Mouse (Mus musculus) ES-E14 (cell line): Measurements from ENCODE around the gene Txndc9. TPM values are rescaled to one million over a fixed set of nuclear protein-coding genes. Genes with fewer than 3 reads are reported as not detected.

Source experiments
- DNase-seq: peaks from one replicate; pipeline ENCODE4 v3.0.0-alpha.2; 2013; ENCODE audit warnings: low read depth, low spot score
- H3K27ac ChIP-seq: 2 replicates; pipeline ENCODE4 v1.5.1; 2012; ENCODE audit warnings: low read depth, mild to moderate bottlenecking, low read length, moderate library complexity, mixed read lengths; ENCODE audit not compliant: poor library complexity, insufficient read depth, severe bottlenecking
- H3K36me3 ChIP-seq: 2 replicates; pipeline ENCODE4 v1.6.1; 2012; ENCODE audit warnings: mild to moderate bottlenecking, low read length, moderate library complexity, mixed read lengths; ENCODE audit not compliant: control insufficient read depth, poor library complexity, insufficient read depth, severe bottlenecking
- H3K4me1 ChIP-seq, 2 experiments: fragments of 150-350 bp in 1 of 2; sonication (generic) in 1 of 2; 2 replicates each; pipeline ENCODE4 v1.6.1; 2012; ENCODE audit warnings: low read length in 2 of 2, mild to moderate bottlenecking in 1 of 2, mixed read lengths in 1 of 2; ENCODE audit not compliant: control insufficient read depth in 2 of 2, insufficient read depth in 2 of 2, poor library complexity in 1 of 2
- H3K4me3 ChIP-seq, 2 experiments: fragments of 150-350 bp in 1 of 2; sonication (generic) in 1 of 2; 2 replicates each; pipeline ENCODE4 v1.5.1; 2012; ENCODE audit warnings: low read length in 2 of 2, low read depth in 1 of 2, mild to moderate bottlenecking in 1 of 2, mixed read lengths in 1 of 2; ENCODE audit not compliant: insufficient read depth in 1 of 2, poor library complexity in 1 of 2, severe bottlenecking in 1 of 2
- H3K9ac ChIP-seq: 2 replicates; pipeline ENCODE4 v1.6.1; 2012; ENCODE audit warnings: low read depth, mild to moderate bottlenecking, low read length, mixed read lengths; ENCODE audit not compliant: poor library complexity, insufficient read depth, severe bottlenecking
- H3K9me3 ChIP-seq: fragments of 150-350 bp; sonication (generic); 2 replicates; pipeline ENCODE4 v1.6.1; 2012; ENCODE audit warnings: low read depth, mild to moderate bottlenecking, low read length; ENCODE audit not compliant: control insufficient read depth, insufficient read depth
- CHD2 ChIP-seq: IDR thresholded peaks from 2 replicates; pipeline ENCODE4 v1.6.1; 2014; ENCODE audit warnings: mild to moderate bottlenecking, low read depth, low read length, inconsistent platforms
- HCFC1 ChIP-seq: IDR thresholded peaks from 2 replicates; pipeline ENCODE4 v1.6.1; 2012; ENCODE audit warnings: low read length, inconsistent platforms, borderline replicate concordance; ENCODE audit not compliant: insufficient read depth
- MAFK ChIP-seq: IDR thresholded peaks from 2 replicates; pipeline ENCODE4 v1.6.1; 2014; ENCODE audit warnings: mild to moderate bottlenecking, low read depth, low read length, inconsistent platforms; ENCODE audit not compliant: insufficient read depth
- ZC3H11A ChIP-seq: IDR thresholded peaks from 2 replicates; pipeline ENCODE4 v1.6.1; 2012; ENCODE audit warnings: low read depth, mild to moderate bottlenecking, inconsistent platforms, low read length, borderline replicate concordance
- ZNF384 ChIP-seq: IDR thresholded peaks from 2 replicates; pipeline ENCODE4 v1.6.1; 2012; ENCODE audit warnings: low read depth, low read length, inconsistent platforms
- in situ Hi-C, 2 experiments: fragments of 600-800 bp; cut with MboI; formaldehyde crosslinking; loops; one replicate each; pipeline ENCODE4 v1.15.1; 2025; ENCODE audit warnings: low sequenced_read_pairs in 2 of 2, inconsistent platforms in 1 of 2; ENCODE audit not compliant: unreplicated experiment in 2 of 2
- total RNA-seq: library from RNA; depleted of rRNA; stranded (reverse); fragments of 300-350 nt; gene quantifications from 2 replicates; pipeline ENCODE4 v1.2.3, GENCODE M21; 2012

Gene Txndc9
- total RNA-seq, 1 experiment, result 71.2 TPM

GRCm38 (mm10) chr1:37998371-37999199 is 892 bp upstream of the Txndc9 start:
- DNase-seq, result no peak
- H3K36me3 ChIP-seq, result peaks cover 16% of the 10 kb centered on the region
- peak overlapping the region; percentile 84 to 87 for H3K4me3 ChIP-seq
- H3K27ac ChIP-seq, result peak overlapping the region; percentile 3; the same call in 1 of the 2 replicates
- peak overlapping the region; percentile 89 for H3K9ac ChIP-seq
- no peaks in the 10 kb centered on the region for H3K9me3 ChIP-seq
- H3K4me1 ChIP-seq, result peaks cover 2% of the 10 kb centered on the region in 2 experiments; a peak in 1 of 4 replicates
- TF ChIP-seq CHD2, result no peak
- TF ChIP-seq HCFC1, result no peak
- TF ChIP-seq ZNF384, result no peak
- in situ Hi-C loops, result no loop called here

DNA sequence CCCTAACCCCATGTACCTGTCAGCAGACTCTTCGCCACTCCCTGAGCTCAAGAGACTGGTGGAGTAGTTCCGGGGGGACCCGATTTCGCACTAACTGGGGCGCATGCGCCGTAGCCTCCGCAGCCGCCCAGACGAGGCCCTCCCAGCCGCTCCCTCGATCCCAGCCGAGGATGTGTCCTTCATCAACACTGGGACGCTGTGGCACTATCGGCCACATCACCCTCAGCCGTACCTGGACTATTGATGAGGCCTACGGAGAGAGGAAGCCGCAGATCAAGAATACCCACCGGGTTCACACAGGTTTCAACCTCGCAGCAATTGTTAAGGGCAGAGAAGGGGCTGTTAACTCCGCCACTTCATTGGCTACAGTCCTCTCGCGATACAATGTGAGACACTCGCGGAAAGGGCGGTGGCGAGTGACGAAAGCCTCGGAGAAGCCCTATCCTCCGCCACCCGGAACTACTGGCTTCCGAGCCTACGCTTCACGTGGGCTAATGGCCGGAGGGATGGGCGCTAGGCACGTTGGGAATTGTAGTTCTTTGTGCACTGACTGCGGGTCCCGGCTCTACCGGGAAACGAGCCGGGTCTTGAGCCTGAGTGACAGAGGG is 712 bp downstream of the Txndc9 start:
- Histone ChIP-seq H3K27ac (peak overlapping the region; percentile 84), H3K4me1 (peaks cover 1 to 2% of the 10 kb centered on the region in 2 experiments; a peak in 1 of 4 replicates), H3K4me3 (peak overlapping the region; percentile 86 to 92), H3K9me3 (no peaks in the 10 kb centered on the region), H3K36me3 (peaks cover 23% of the 10 kb centered on the region), H3K9ac (peak overlapping the region; percentile 96)
- peak; percentile 99 for DNase-seq
- peak; percentile 95 for TF ChIP-seq CHD2
- peak; percentile 94 for TF ChIP-seq HCFC1
- TF ChIP-seq ZC3H11A, result no peak
- in situ Hi-C loops, result no loop called here

- in situ Hi-C loops, result no loop called here
- Histone ChIP-seq H3K9ac (peak overlapping the region; percentile 96), H3K4me3 (peak overlapping the region; percentile 86 to 92), H3K27ac (no peak overlapping the region), H3K9me3 (no peaks in the 10 kb centered on the region), H3K4me1 (peaks cover 0 to 2% of the 10 kb centered on the region in 2 experiments; a peak in 1 of 4 replicates), H3K36me3 (peaks cover 26% of the 10 kb centered on the region)
- no peak for DNase-seq
- TF ChIP-seq ZNF384 (no peak), ZC3H11A (no peak), MAFK (no peak), CHD2 (no peak), HCFC1 (no peak)
Measured at GRCm38 (mm10) chr1:37996226-37996625, 1.5 kb downstream of the Txndc9 start.

- no peak overlapping the region for H3K4me3 ChIP-seq
- no peak for TF ChIP-seq HCFC1
- no peak for TF ChIP-seq ZNF384
- no peak for TF ChIP-seq CHD2
- no peak for TF ChIP-seq MAFK
- no peak for TF ChIP-seq ZC3H11A
- no peak overlapping the region for H3K9ac ChIP-seq
- in situ Hi-C loops, result no loop called here
- no peak overlapping the region for H3K27ac ChIP-seq
- no peaks in the 10 kb centered on the region for H3K4me1 ChIP-seq
- DNase-seq, result no peak
- H3K9me3 ChIP-seq, result no peaks in the 10 kb centered on the region
- peaks cover 26% of the 10 kb centered on the region for H3K36me3 ChIP-seq
Measured at GRCm38 (mm10) chr1:37987856-37988255, 9.8 kb downstream of the Txndc9 start.
